Mouse (Mus musculus) intestine, embryonic 14.5 days (tissue): ENCODE measurements around the gene Grin2b. TPM values are rescaled to one million over a fixed set of nuclear protein-coding genes. Genes with fewer than 3 reads are reported as not detected.
"Not testable (repeated sequence)": the region's sequence is repeated elsewhere in the genome, so short reads cannot be mapped to it uniquely, and the experiment has no call there.

Experiments used
- ATAC-seq: fragments of 200-750 bp; cut with Nextera tagmentation; replicated peaks from 2 replicates; pipeline ENCODE4 v1.8.0; 2017; ENCODE audit warnings: low read depth, moderate number of reproducible peaks, moderate TSS enrichment, moderate library complexity; ENCODE audit not compliant: low FRiP score, low TSS enrichment
- DNase-seq: peaks from one replicate; pipeline ENCODE4 v3.0.0-alpha.2; 2018; ENCODE audit warnings: low spot score
- H3K27ac ChIP-seq: fragments of 300-500 bp; sonication (generic); 2 replicates; pipeline ENCODE4 v1.5.1; 2014; ENCODE audit warnings: low read depth, mild to moderate bottlenecking, control low read depth
- H3K27me3 ChIP-seq: fragments of 300-500 bp; sonication (generic); replicated peaks from 2 replicates; pipeline ENCODE4 v1.6.1; 2014; ENCODE audit warnings: low read length, control low read depth; ENCODE audit not compliant: control insufficient read depth, insufficient read depth
- H3K36me3 ChIP-seq: fragments of 300-500 bp; sonication (generic); 2 replicates; pipeline ENCODE4 v1.6.1; 2014; ENCODE audit warnings: low read length, control low read depth; ENCODE audit not compliant: control insufficient read depth, insufficient read depth
- H3K4me1 ChIP-seq: fragments of 300-500 bp; sonication (generic); replicated peaks from 2 replicates; pipeline ENCODE4 v1.6.1; 2014; ENCODE audit warnings: low read length, control low read depth, mixed read lengths; ENCODE audit not compliant: control insufficient read depth, insufficient read depth
- H3K4me2 ChIP-seq: fragments of 300-500 bp; sonication (generic); 2 replicates; pipeline ENCODE4 v1.6.1; 2014; ENCODE audit warnings: low read length
- H3K4me3 ChIP-seq: fragments of 300-500 bp; sonication (generic); 2 replicates; pipeline ENCODE4 v1.5.1; 2014; ENCODE audit warnings: low read depth, low read length, control low read depth, mixed read lengths
- H3K9ac ChIP-seq: fragments of 300-500 bp; sonication (generic); 2 replicates; pipeline ENCODE4 v1.6.1; 2014; ENCODE audit warnings: mild to moderate bottlenecking, low read length
- H3K9me3 ChIP-seq: fragments of 300-500 bp; sonication (generic); 2 replicates; pipeline ENCODE4 v1.6.1; 2016; ENCODE audit warnings: low read length, control low read depth; ENCODE audit not compliant: control insufficient read depth
- WGBS: fragments of 180-500 bp; shearing (Covaris S2); extraction: QIAGEN DNeasy Blood & Tissue Kit; methylation state at CpG from one replicate; pipeline ENCODE4 v1.1.7; 2014; 5-methylcytosine and 5-hydroxymethylcytosine counted together
- polyA plus RNA-seq: library from polyadenylated mRNA; unstranded; fragments of >200 nt; fragmentation: Nextera tagmentation; extraction: Ambion mirVana; gene quantifications from 2 replicates; pipeline ENCODE4 v1.2.1, GENCODE M21; 2014

The Grin2b gene
- polyA plus RNA-seq, 1 experiment from 2014 or later, result 0.77 TPM

GRCm38 (mm10) chr6:135727106-135727505 lies 446.2 kb downstream of the Grin2b start:
- 93% methylated on average over 5 of the region's 5 CpGs for WGBS
- Histone ChIP-seq H3K36me3 (no peaks in the 10 kb centered on the region), H3K9me3 (no peaks in the 10 kb centered on the region; the same call in 1 of the 2 replicates), H3K27ac (no peak overlapping the region), H3K4me2 (no peak overlapping the region), H3K27me3 (no peaks in the 10 kb centered on the region), H3K9ac (no peak overlapping the region), H3K4me3 (no peak overlapping the region), H3K4me1 (no peaks in the 10 kb centered on the region)
- DNase-seq (no peak), ATAC-seq (no peak)

DNA sequence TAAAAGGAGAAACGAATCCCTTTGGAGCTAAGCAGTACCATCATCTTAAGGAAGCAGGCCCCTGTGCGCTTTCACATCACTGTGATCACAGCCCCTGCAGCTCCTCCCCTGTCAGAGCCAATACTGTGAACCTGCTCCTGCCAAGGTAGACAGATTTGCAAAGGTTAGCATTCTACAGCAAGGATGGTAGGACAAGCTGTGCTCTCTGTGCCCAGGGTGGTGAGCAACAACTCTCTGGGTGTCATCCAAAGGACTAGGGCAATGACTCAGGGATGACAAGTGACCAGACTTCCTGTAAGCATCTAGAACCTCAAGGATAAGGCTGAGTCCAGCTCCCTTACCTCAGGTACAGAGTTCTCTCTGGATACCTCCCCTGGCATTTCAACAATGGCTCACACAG lies 451.6 kb downstream of the Grin2b start:
- Histone ChIP-seq H3K4me3 (no peak overlapping the region), H3K27ac (no peak overlapping the region), H3K36me3 (no peaks in the 10 kb centered on the region), H3K9me3 (no peaks in the 10 kb centered on the region), H3K4me2 (no peak overlapping the region), H3K9ac (no peak overlapping the region), H3K4me1 (no peaks in the 10 kb centered on the region), H3K27me3 (no peaks in the 10 kb centered on the region)
- DNase-seq (no peak), ATAC-seq (no peak)
- WGBS, result 85% methylated on average over 2 of the region's 2 CpGs

GRCm38 (mm10) chr6:135714906-135715305 lies 458.4 kb downstream of the Grin2b start:
- no peak overlapping the region for H3K27ac ChIP-seq
- 84% methylated on average over 4 of the region's 4 CpGs for WGBS
- H3K9me3 ChIP-seq, result no peaks in the 10 kb centered on the region
- no peak overlapping the region for H3K9ac ChIP-seq
- H3K4me1 ChIP-seq, result no peaks in the 10 kb centered on the region
- no peaks in the 10 kb centered on the region for H3K36me3 ChIP-seq
- DNase-seq (no peak), ATAC-seq (no peak)
- no peaks in the 10 kb centered on the region for H3K27me3 ChIP-seq
- H3K4me2 ChIP-seq, result no peak overlapping the region
- H3K4me3 ChIP-seq, result no peak overlapping the region

GRCm38 (mm10) chr6:135714236-135714635 lies 459.1 kb downstream of the Grin2b start:
- H3K9ac ChIP-seq, result no peak overlapping the region
- no peak overlapping the region for H3K4me2 ChIP-seq
- 79% methylated on average over 1 of the region's 1 CpGs for WGBS
- no peaks in the 10 kb centered on the region for H3K27me3 ChIP-seq
- no peak for DNase-seq
- H3K27ac ChIP-seq, result no peak overlapping the region
- no peak overlapping the region for H3K4me3 ChIP-seq
- no peaks in the 10 kb centered on the region for H3K4me1 ChIP-seq
- H3K9me3 ChIP-seq, result no peaks in the 10 kb centered on the region
- no peak for ATAC-seq
- no peaks in the 10 kb centered on the region for H3K36me3 ChIP-seq

- 76% methylated on average over 8 of the region's 8 CpGs for WGBS
- H3K9me3 ChIP-seq, result no peaks in the 10 kb centered on the region
- H3K4me2 ChIP-seq, result no peak overlapping the region
- no peaks in the 10 kb centered on the region for H3K27me3 ChIP-seq
- no peaks in the 10 kb centered on the region for H3K36me3 ChIP-seq
- H3K9ac ChIP-seq, result no peak overlapping the region
- H3K27ac ChIP-seq, result no peak overlapping the region
- no peak for DNase-seq
- H3K4me1 ChIP-seq, result no peaks in the 10 kb centered on the region
- no peak overlapping the region for H3K4me3 ChIP-seq
- ATAC-seq, result no peak
Measured at GRCm38 (mm10) chr6:135713716-135714115, 459.6 kb downstream of the Grin2b start.

DNA sequence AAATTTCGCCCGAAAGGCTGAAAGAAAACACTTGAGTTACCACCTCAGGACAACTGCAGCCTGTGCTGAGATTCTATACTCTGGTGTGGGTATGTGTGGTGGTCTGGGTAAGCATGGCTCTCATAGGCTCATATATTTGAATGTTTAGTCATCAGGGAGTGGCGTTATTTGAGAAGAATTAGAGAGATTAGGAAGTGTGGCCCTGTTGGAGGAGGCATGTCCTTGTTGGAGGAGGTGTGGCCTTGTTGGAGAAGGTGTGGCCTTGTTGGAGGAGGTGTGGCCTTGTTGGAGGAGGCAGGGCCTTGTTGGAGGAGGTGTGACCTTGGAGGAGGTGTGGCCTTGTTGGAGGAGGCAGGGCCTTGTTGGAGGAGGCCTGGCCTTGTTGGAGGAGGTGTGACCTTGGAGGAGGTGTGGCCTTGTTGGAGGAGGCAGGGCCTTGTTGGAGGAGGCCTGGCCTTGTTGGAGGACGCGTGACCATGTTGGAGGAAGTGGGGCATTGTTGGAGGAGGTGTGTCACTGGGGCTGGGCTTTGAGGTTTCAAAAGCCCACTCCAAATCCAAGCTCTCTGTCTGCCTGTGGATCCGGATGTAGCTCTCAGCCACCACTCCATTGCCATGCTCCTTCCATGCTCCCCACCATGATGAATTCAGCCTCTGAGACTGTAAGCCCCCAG lies 466.3 kb downstream of the Grin2b start:
- not testable (repeated sequence) for ATAC-seq, H3K9ac ChIP-seq, H3K27ac ChIP-seq, H3K4me1 ChIP-seq, H3K27me3 ChIP-seq, H3K9me3 ChIP-seq, H3K4me2 ChIP-seq, DNase-seq, H3K4me3 ChIP-seq, H3K36me3 ChIP-seq
- 78% methylated on average over 6 of the region's 6 CpGs for WGBS

DNA sequence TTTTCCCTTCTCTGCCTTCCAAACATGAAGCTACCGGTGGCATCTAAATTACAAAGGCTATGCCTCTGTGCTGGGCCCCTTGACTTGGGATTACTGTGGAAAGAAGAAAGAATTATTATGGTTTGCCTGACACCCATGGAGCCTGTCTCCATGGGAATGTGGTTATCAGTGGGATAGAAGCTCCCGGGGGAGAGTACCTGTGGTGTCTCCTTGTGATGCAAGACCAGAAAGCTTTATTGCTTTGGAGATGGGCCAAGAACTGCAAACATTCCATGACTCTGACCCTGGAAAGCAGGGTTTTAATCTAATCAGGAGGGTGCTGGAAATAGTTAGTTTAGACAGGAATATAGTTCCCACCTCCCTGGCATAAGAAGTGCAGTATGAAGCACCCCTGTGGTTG lies 469.7 kb downstream of the Grin2b start:
- DNase-seq, result no peak
- no peaks in the 10 kb centered on the region for H3K36me3 ChIP-seq
- H3K27ac ChIP-seq, result no peak overlapping the region
- no peaks in the 10 kb centered on the region for H3K27me3 ChIP-seq
- no peaks in the 10 kb centered on the region for H3K9me3 ChIP-seq
- ATAC-seq, result no peak; the same call in 1 of the 2 replicates
- no peak overlapping the region for H3K4me2 ChIP-seq
- H3K4me3 ChIP-seq, result no peak overlapping the region
- no peaks in the 10 kb centered on the region; the same call in 1 of the 2 replicates for H3K4me1 ChIP-seq
- 20% methylated on average over 2 of the region's 2 CpGs for WGBS
- H3K9ac ChIP-seq, result no peak overlapping the region

DNA sequence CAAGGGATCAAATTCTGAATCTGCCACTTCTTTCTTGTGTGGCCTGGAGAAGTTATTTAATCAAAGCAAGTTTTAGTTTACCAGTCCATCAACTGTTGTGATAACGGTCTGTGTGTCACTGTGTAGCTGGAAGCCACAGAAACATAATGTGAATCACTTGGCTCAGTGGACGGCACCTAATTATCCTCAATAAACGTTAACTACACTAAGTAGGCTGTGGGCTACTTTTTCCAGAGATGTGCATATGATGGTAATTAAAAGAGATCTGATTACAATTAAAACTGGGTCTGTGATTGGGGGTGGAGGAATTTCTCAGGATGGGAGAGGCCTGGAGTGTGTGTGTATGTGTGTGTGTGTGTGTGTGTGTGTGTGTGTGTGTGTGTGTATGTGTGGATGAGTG lies 471.9 kb downstream of the Grin2b start:
- Histone ChIP-seq H3K4me1 (no peaks in the 10 kb centered on the region; the same call in 1 of the 2 replicates), H3K9me3 (no peaks in the 10 kb centered on the region), H3K27me3 (no peaks in the 10 kb centered on the region), H3K4me2 (no peak overlapping the region), H3K9ac (no peak overlapping the region), H3K36me3 (no peaks in the 10 kb centered on the region), H3K27ac (no peak overlapping the region), H3K4me3 (no peak overlapping the region)
- WGBS, result 80% methylated on average over 3 of the region's 3 CpGs
- ATAC-seq, result no peak
- DNase-seq, result no peak

GRCm38 (mm10) chr6:135700717-135701345 lies 472.5 kb downstream of the Grin2b start:
- WGBS, result 64% methylated on average over 12 of the region's 12 CpGs

More at GRCm38 (mm10) chr6:135700717-135701345, 472.5 kb downstream of the Grin2b start:
- no peak for ATAC-seq
- Histone ChIP-seq H3K4me2 (no peak overlapping the region), H3K4me3 (no peak overlapping the region), H3K9me3 (no peaks in the 10 kb centered on the region), H3K9ac (no peak overlapping the region), H3K27ac (no peak overlapping the region), H3K36me3 (no peaks in the 10 kb centered on the region), H3K4me1 (no peaks in the 10 kb centered on the region; the same call in 1 of the 2 replicates), H3K27me3 (no peaks in the 10 kb centered on the region)
- DNase-seq, result no peak
